Mouse (Mus musculus) thymus, adult 2 months (tissue): Measurements from ENCODE around the gene Plod2.

ENCODE experiments used
- CTCF ChIP-seq: fragments of 200-500 bp; IDR thresholded peaks from 2 replicates; pipeline ENCODE4 v1.5.1; 2012; ENCODE audit warnings: mild to moderate bottlenecking, control low read depth, low read length, moderate library complexity, borderline replicate concordance; ENCODE audit not compliant: control insufficient read depth, poor library complexity, insufficient read depth; ENCODE audit errors: extremely low read depth
- POLR2A ChIP-seq: fragments of 200-500 bp; IDR thresholded peaks from 2 replicates; pipeline ENCODE4 v1.6.1; 2012; ENCODE audit warnings: mild to moderate bottlenecking, low read length, control low read depth, moderate library complexity; ENCODE audit not compliant: control insufficient read depth, poor library complexity, insufficient read depth; ENCODE audit errors: extremely low read depth

- TF ChIP-seq CTCF (no peak), POLR2A (no peak)
Measured at GRCm38 (mm10) chr9:92550981-92551380, 9.0 kb downstream of the Plod2 start.
